Mouse (Mus musculus): Measurements from ENCODE around the gene Etl4. TPM values are rescaled to one million over a fixed set of nuclear protein-coding genes. Genes with fewer than 3 reads are reported as not detected.

Gene Etl4
- polyA plus RNA-seq, 1 experiment from 2014 or later, result 7.2 TPM

DNA sequence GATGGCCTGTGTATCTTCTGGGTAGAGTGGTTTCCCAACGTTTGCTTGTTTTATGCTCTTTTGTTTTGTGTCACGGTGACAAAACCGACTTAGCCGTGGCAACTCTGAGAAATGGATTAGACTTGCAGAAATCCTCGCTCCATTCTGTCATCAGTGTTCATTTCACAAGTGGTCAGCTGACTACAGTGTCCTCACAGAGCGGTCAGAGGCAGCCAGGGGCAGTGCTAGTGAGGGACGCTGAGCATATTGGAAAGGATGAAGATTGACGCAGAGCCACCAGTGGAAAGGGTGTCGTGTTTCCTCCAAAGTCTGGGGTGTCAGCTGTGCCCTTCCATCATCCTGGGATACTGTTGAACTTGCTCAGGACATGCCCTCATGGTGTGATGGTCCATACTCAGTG lies 733.2 kb downstream of the Etl4 start:
- WGBS, result 76% methylated on average over 9 of the region's 9 CpGs
- H3K27ac ChIP-seq (replicated peaks), result no peak overlapping the region
- no peaks in the 10 kb centered on the region for H3K9me3 ChIP-seq (replicated peaks)
- no peaks in the 10 kb centered on the region for H3K4me1 ChIP-seq
- H3K36me3 ChIP-seq, result no peaks in the 10 kb centered on the region
- no peak overlapping the region for H3K9ac ChIP-seq (replicated peaks)
- no peak for ATAC-seq (ENCODE audit: low FRiP score)
- no peak overlapping the region for H3K4me3 ChIP-seq (replicated peaks)
- H3K4me2 ChIP-seq, result no peak overlapping the region
- no peaks in the 10 kb centered on the region for H3K27me3 ChIP-seq (replicated peaks)

GRCm38 (mm10) chr2:20649817-20650216 lies 740.2 kb downstream of the Etl4 start:
- Histone ChIP-seq H3K4me2 (no peak overlapping the region), H3K4me3 (replicated peaks) (no peak overlapping the region), H3K4me1 (no peaks in the 10 kb centered on the region), H3K9me3 (replicated peaks) (no peaks in the 10 kb centered on the region), H3K27me3 (replicated peaks) (no peaks in the 10 kb centered on the region), H3K9ac (replicated peaks) (no peak overlapping the region), H3K27ac (replicated peaks) (no peak overlapping the region), H3K36me3 (no peaks in the 10 kb centered on the region)
- peak; percentile 41; the same call in 1 of the 2 replicates for ATAC-seq (ENCODE audit: low FRiP score)
- WGBS, result 16% methylated on average over 4 of the region's 4 CpGs

DNA sequence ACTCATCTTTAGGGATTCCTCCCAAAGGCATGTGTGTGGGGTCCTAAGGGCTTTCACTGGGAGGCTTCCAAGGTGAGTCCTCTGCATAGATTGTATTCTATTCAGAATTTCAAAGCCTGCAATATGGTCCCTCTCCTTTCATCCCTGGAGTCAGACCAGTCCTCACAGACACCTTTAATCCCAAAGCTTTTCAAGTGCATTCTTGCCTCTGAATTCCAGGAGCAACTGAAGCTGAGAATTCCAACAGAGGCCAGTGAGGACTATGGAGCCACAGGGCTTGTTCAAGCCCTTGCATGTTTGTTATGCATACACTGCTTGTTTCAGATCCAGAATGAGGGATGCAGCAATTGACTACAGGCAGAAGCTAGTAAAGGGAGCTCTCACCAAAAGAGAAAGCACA lies 743.5 kb downstream of the Etl4 start:
- Histone ChIP-seq H3K4me3 (replicated peaks) (no peak overlapping the region), H3K4me1 (no peaks in the 10 kb centered on the region), H3K9me3 (replicated peaks) (no peaks in the 10 kb centered on the region), H3K27me3 (replicated peaks) (no peaks in the 10 kb centered on the region), H3K27ac (replicated peaks) (no peak overlapping the region), H3K4me2 (no peak overlapping the region), H3K9ac (replicated peaks) (no peak overlapping the region), H3K36me3 (no peaks in the 10 kb centered on the region)
- ATAC-seq (ENCODE audit: low FRiP score), result no peak

DNA sequence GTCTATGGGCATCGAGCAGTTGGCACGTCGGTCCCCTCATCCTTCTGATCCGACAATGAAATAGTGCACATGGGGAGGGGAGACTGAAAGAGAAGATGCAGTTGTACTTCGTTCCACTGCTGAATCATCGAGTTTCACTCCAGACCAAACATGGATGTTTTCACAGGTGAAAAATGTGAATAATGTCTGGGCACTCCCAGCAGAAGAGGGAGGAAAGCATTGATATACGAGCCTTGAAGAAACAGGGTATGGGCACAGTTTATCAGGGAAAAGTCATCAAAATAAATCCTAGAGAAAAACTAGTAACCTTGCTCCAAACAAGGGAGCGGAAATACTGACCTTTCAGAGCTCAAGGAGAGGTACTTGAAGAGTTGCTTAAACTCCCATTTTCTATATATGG lies 744.5 kb downstream of the Etl4 start:
- 81% methylated on average over 8 of the region's 8 CpGs for WGBS
- Histone ChIP-seq H3K4me2 (no peak overlapping the region), H3K9ac (replicated peaks) (no peak overlapping the region), H3K27me3 (replicated peaks) (no peaks in the 10 kb centered on the region), H3K27ac (replicated peaks) (no peak overlapping the region), H3K9me3 (replicated peaks) (no peaks in the 10 kb centered on the region), H3K4me1 (no peaks in the 10 kb centered on the region), H3K36me3 (no peaks in the 10 kb centered on the region), H3K4me3 (replicated peaks) (no peak overlapping the region)
- no peak for ATAC-seq (ENCODE audit: low FRiP score)

DNA sequence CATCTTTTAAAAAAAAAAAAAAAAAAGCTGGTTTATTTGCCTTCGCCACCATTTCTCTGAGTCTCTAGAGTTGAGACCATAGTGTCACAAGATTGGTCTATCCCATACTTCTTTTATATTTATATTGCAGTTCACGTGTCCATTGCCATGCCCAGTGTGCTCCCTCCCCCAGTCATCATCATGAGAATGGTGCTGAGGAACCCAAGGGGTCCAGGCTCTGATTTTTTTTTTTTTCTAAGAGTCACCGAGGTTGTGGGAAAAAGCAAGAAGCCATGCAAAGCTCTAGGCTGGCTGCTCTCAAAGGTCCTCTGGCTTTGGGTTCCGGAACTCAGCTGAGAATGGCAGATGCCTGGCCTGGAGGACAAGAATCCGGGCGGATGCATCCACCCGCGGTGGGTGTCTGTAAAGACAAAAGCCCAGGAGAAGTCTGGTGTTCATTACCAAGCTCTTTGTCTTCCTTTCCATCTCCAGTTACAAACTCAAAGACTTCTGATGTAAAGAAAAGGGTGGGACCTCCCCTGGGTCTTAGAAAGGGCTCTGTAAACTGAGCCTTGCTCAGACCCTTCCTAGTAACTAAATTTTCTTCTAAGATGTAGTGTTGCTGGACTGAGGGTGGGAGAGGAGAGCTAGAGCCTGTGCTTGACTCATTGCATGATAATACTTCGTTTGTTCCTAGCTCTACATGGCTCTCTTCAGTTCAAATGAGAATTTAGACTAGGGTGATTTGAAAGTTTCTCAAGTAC lies 745.2 kb downstream of the Etl4 start:
- H3K9me3 ChIP-seq (replicated peaks), result no peaks in the 10 kb centered on the region
- H3K36me3 ChIP-seq, result no peaks in the 10 kb centered on the region
- H3K4me3 ChIP-seq (replicated peaks), result no peak overlapping the region
- 31% methylated on average over 9 of the region's 9 CpGs for WGBS
- no peak overlapping the region for H3K4me2 ChIP-seq
- H3K27me3 ChIP-seq (replicated peaks), result no peaks in the 10 kb centered on the region
- no peaks in the 10 kb centered on the region for H3K4me1 ChIP-seq
- no peak overlapping the region for H3K9ac ChIP-seq (replicated peaks)
- no peak overlapping the region for H3K27ac ChIP-seq (replicated peaks)
- ATAC-seq (ENCODE audit: low FRiP score), result no peak

DNA sequence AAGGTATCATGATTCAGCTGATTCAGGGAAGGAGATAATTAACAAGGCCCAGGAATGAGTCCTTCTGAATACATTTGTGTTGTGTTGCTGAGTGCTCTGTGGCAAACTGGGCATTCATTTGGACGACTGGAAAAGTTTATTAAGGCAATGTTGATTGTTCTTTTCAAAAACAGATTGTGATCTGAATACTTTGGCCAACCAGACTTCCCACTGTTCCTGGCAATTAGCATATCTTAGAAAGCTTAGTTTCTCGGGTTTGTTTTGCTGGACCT lies 745.7 kb downstream of the Etl4 start:
- H3K4me3 ChIP-seq (replicated peaks), result no peak overlapping the region
- no peak overlapping the region for H3K9ac ChIP-seq (replicated peaks)
- WGBS, result 12% methylated on average over 2 of the region's 2 CpGs
- no peak overlapping the region for H3K27ac ChIP-seq (replicated peaks)
- ATAC-seq (ENCODE audit: low FRiP score), result no peak
- no peak overlapping the region for H3K4me2 ChIP-seq
- no peaks in the 10 kb centered on the region for H3K9me3 ChIP-seq (replicated peaks)
- H3K36me3 ChIP-seq, result no peaks in the 10 kb centered on the region
- no peaks in the 10 kb centered on the region for H3K27me3 ChIP-seq (replicated peaks)
- no peaks in the 10 kb centered on the region for H3K4me1 ChIP-seq

DNA sequence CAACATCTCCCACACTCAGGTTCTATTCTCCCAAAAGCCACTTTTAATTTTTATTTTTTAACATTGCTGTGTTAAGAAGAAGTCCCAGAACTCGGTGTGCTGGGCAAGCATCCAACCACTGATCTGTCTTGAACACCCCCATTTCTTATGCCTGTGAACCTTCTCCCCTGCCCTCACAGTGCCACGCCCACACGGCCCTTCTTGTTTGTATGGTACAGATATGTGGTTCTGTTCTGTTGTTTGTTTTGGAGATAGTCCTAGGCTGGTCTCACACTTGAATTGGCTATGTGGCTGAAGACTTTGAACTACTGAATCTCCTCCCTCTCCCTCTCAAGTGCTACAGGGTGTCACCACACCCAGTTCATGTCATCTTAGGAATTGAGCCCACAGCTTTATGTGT lies 748.3 kb downstream of the Etl4 start:
- no peak overlapping the region for H3K4me2 ChIP-seq
- H3K27ac ChIP-seq (replicated peaks), result no peak overlapping the region
- no peak overlapping the region for H3K9ac ChIP-seq (replicated peaks)
- H3K27me3 ChIP-seq (replicated peaks), result no peaks in the 10 kb centered on the region
- H3K9me3 ChIP-seq (replicated peaks), result no peaks in the 10 kb centered on the region
- no peak for ATAC-seq (ENCODE audit: low FRiP score)
- no peaks in the 10 kb centered on the region for H3K4me1 ChIP-seq
- H3K36me3 ChIP-seq, result no peaks in the 10 kb centered on the region
- H3K4me3 ChIP-seq (replicated peaks), result no peak overlapping the region
- WGBS, result 92% methylated on average over 3 of the region's 3 CpGs

GRCm38 (mm10) chr2:20661841-20662240 lies 752.3 kb downstream of the Etl4 start:
- H3K4me1 ChIP-seq, result no peaks in the 10 kb centered on the region
- no peaks in the 10 kb centered on the region for H3K27me3 ChIP-seq (replicated peaks)
- H3K9me3 ChIP-seq (replicated peaks), result no peaks in the 10 kb centered on the region
- no peak for ATAC-seq (ENCODE audit: low FRiP score)
- no peak overlapping the region for H3K4me3 ChIP-seq (replicated peaks)
- no peak overlapping the region for H3K27ac ChIP-seq (replicated peaks)
- no peak overlapping the region for H3K9ac ChIP-seq (replicated peaks)
- H3K36me3 ChIP-seq, result no peaks in the 10 kb centered on the region
- no peak overlapping the region for H3K4me2 ChIP-seq
- WGBS, result 93% methylated on average over 11 of the region's 11 CpGs

- Histone ChIP-seq H3K4me1 (no peaks in the 10 kb centered on the region), H3K27me3 (replicated peaks) (no peaks in the 10 kb centered on the region), H3K4me3 (replicated peaks) (no peak overlapping the region), H3K27ac (replicated peaks) (no peak overlapping the region), H3K4me2 (no peak overlapping the region), H3K9me3 (replicated peaks) (no peaks in the 10 kb centered on the region), H3K36me3 (no peaks in the 10 kb centered on the region), H3K9ac (replicated peaks) (no peak overlapping the region)
- WGBS, result 88% methylated on average over 3 of the region's 3 CpGs
- ATAC-seq (ENCODE audit: low FRiP score), result no peak
These were observed 753.1 kb downstream of the Etl4 start for GRCm38 (mm10) chr2:20662696-20663095.

DNA sequence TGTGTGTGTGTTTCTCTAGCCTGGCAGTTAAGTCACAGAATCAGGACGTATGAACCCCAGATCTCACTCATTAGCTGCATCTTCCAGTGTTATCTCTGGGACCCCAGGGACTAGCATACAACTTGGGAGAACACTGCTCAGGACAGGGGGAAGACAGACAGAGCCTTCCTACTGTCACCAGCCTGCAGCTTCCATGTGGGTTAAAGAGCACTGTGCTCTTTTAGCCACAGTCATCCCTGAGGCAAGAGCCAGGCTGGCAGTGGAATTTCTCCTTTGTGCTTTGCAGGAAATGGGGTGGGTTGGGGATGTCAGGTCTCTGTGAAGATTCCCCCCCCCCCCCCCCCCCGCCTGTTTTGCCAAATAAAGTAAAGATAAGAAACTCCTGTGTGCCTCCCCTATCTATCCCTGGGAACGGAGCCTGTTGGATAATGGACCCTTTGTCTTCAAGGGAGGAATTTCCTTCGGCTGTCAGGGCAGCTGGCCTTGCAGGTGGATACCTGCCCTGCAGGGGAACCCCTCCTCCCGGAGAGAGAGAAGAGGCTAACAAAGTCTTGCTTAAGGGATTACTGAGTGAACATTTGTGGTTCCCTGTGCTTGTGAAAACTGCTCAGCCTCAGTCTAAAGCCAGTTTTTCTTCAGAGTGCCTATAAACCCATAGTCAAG lies 755.9 kb downstream of the Etl4 start:
- H3K27me3 ChIP-seq (replicated peaks), result no peaks in the 10 kb centered on the region
- H3K9me3 ChIP-seq (replicated peaks), result no peaks in the 10 kb centered on the region
- H3K9ac ChIP-seq (replicated peaks), result no peak overlapping the region
- no peaks in the 10 kb centered on the region for H3K36me3 ChIP-seq
- ATAC-seq (ENCODE audit: low FRiP score), result peak; percentile 45; the same call in 1 of the 2 replicates
- 23% methylated on average over 5 of the region's 5 CpGs for WGBS
- H3K4me1 ChIP-seq, result no peaks in the 10 kb centered on the region
- no peak overlapping the region for H3K27ac ChIP-seq (replicated peaks)
- no peak overlapping the region for H3K4me3 ChIP-seq (replicated peaks)
- H3K4me2 ChIP-seq, result no peak overlapping the region

DNA sequence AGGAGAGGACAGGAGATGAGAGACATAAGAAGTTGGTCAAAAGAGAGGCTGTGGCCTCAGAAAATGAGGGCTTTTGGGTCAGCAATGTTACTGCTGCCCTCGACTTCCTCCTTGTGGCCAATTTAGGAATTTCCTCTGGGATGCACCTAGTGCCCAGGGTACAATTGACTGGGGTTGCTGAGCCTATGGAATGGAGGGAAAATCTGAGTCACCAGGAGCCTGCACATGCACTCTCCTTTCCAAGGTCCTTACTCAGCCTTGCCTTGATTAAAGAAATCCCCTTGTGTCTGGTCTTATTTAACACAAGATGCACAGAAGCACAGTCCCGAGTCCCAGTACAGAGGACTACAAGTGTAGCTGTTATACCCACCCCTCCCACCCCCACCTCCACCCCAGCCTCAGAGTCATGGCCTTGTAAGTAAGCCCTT lies 756.5 kb downstream of the Etl4 start:
- Histone ChIP-seq H3K36me3 (no peaks in the 10 kb centered on the region), H3K9ac (replicated peaks) (no peak overlapping the region), H3K4me2 (no peak overlapping the region), H3K27ac (replicated peaks) (no peak overlapping the region), H3K4me1 (no peaks in the 10 kb centered on the region), H3K9me3 (replicated peaks) (no peaks in the 10 kb centered on the region), H3K4me3 (replicated peaks) (no peak overlapping the region), H3K27me3 (replicated peaks) (no peaks in the 10 kb centered on the region)
- 55% methylated on average over 2 of the region's 2 CpGs for WGBS
- peak; percentile 55 for ATAC-seq (ENCODE audit: low FRiP score)

DNA sequence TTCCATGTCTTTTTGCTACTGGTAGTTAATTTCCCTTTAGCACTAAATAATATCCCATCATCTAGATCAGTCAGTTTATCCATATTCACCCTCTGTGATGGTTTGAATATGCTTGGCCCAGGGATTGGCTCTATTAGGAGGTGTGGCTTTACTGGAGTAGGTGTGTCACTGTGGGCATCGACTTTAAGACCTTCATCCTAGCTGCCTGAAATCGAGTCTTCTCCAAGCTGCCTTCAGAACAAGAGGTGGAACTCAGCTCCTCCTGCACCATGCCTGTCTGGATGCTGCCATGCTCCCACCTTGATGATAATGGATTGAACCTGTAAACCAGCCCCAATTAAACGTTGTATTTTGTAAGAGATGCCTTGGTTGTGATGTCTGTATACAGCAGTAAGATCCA lies 758.3 kb downstream of the Etl4 start:
- Histone ChIP-seq H3K4me2 (no peak overlapping the region), H3K27ac (replicated peaks) (no peak overlapping the region), H3K4me1 (no peaks in the 10 kb centered on the region), H3K27me3 (replicated peaks) (no peaks in the 10 kb centered on the region), H3K4me3 (replicated peaks) (no peak overlapping the region), H3K9me3 (replicated peaks) (no peaks in the 10 kb centered on the region), H3K36me3 (no peaks in the 10 kb centered on the region), H3K9ac (replicated peaks) (no peak overlapping the region)
- WGBS, result 85% methylated on average over 3 of the region's 3 CpGs
- ATAC-seq (ENCODE audit: low FRiP score), result no peak

Measured in neural tube, embryonic 15.5 days (tissue).